Mouse (Mus musculus): ENCODE measurements at regions not wholly inside any gene's neighbourhood (a gene's known extent, or its start where the extent isn't known, plus 50 kb on each side); places are given as distances from the start of the nearest gene placed in this dataset.

DNA sequence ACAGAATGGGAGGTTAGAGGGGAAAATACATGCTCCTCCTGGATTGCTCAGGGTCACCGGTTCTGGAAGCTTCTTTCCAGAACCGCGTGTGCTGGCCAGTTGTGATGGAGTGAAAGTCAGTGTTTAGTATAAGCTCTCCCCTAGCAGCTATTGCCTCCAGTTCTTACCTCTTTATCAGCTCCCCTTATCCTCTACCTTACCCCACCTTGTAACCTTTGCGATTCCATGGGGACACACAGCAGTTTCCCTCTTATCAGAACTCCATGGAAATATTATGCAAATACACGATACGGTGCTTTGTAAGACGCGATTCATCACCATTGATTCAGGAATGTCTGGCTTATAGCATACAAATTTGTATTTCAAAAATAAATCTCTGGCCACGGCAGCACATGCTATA lies 232.9 kb upstream of the Dusp10 start:
- H3K4me3 ChIP-seq: no peak overlapping the region
- no peak for ATAC-seq (replicated peaks)
- H3K4me2 ChIP-seq: no peak overlapping the region
- WGBS: 86% methylated on average over 9 of the region's 9 CpGs
- no peaks in the 10 kb centered on the region for H3K9me3 ChIP-seq
- H3K27ac ChIP-seq: no peak overlapping the region
- H3K36me3 ChIP-seq (replicated peaks): no peaks in the 10 kb centered on the region
- H3K9ac ChIP-seq: no peak overlapping the region
- peaks cover 2% of the 10 kb centered on the region; the same call in 1 of the 2 replicates for H3K4me1 ChIP-seq
- no peaks in the 10 kb centered on the region for H3K27me3 ChIP-seq (replicated peaks)

- no peak overlapping the region for H3K4me3 ChIP-seq
- H3K4me2 ChIP-seq: no peak overlapping the region
- H3K36me3 ChIP-seq (replicated peaks): no peaks in the 10 kb centered on the region
- peak; percentile 48; the same call in 1 of the 2 replicates for ATAC-seq (replicated peaks)
- peaks cover 2% of the 10 kb centered on the region; the same call in 1 of the 2 replicates for H3K4me1 ChIP-seq
- WGBS: 31% methylated on average over 4 of the region's 4 CpGs
- H3K9me3 ChIP-seq: no peaks in the 10 kb centered on the region
- H3K9ac ChIP-seq: no peak overlapping the region
- no peaks in the 10 kb centered on the region for H3K27me3 ChIP-seq (replicated peaks)
- no peak overlapping the region for H3K27ac ChIP-seq
Measured at GRCm38 (mm10) chr1:183780779-183781178, 232.3 kb upstream of the Dusp10 start.

DNA sequence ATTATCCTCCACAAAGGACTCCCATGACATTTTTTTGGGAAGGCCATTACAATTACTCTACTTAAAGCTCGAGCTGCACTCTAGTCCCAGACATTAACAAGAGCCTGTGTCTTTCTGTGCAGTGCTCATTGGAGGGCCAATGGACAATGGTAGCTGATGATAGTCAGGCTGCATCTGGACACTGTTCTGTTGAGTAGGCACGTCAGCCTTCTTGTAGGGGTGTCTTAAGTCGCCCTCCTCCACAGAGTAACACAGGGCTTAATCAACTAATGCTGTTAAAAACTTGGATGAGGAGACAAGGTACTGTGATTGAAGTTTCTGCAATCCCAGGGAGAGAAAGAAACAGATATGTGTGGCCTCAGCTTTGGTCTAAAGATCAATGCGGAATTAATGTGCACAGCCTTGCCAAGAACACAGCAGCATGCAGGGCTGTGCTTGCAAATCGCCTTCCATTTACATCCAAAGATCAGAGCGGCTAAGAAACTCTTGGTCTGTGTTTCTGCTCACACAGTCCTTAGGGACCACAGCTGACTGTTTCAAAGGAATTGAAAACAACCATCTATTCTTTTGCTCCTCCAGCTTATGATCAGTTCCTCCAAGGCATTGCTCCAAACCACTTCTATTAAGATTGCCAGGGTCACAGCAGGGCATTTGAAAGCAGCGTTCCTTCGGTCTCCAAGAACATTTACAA lies 229.5 kb upstream of the Dusp10 start:
- WGBS: 46% methylated on average over 8 of the region's 8 CpGs
- Histone ChIP-seq H3K9me3 (no peaks in the 10 kb centered on the region), H3K9ac (no peak overlapping the region), H3K4me2 (no peak overlapping the region), H3K4me1 (peaks cover 2% of the 10 kb centered on the region; the same call in 1 of the 2 replicates), H3K36me3 (replicated peaks) (no peaks in the 10 kb centered on the region), H3K27ac (no peak overlapping the region), H3K27me3 (replicated peaks) (no peaks in the 10 kb centered on the region), H3K4me3 (no peak overlapping the region)
- ATAC-seq (replicated peaks): peak; percentile 50

DNA sequence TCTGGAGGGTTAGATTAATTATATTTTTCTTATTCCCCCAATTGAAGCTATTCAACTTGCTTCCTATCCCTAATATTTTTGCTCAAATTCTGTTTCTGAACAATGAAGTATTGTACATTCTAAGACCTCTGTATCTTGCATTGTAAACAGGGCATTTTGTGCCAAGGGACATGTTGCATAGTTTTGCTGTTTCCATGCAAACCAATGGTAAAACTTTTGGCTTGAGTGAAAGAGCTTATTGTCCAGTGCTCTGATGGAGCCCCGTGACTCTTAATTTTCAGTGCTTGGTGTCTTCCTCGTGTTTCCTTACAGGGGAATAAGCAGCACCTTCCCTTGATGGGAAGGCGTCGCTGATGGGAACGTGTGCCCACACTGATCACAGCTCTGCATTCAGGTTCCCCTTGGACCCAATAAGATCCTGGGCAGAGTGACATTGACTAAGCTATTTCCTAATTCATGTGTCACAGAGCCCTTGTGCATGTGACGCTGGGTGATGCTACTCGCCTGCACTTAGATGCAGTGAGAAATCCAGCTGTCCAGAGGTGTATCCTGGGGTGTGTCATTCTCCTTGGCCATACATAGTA lies 220.8 kb upstream of the Dusp10 start:
- Histone ChIP-seq H3K27me3 (replicated peaks) (no peaks in the 10 kb centered on the region), H3K4me3 (no peak overlapping the region), H3K9ac (no peak overlapping the region), H3K9me3 (no peaks in the 10 kb centered on the region), H3K4me1 (no peaks in the 10 kb centered on the region), H3K4me2 (no peak overlapping the region), H3K27ac (no peak overlapping the region), H3K36me3 (replicated peaks) (no peaks in the 10 kb centered on the region)
- WGBS: 77% methylated on average over 7 of the region's 7 CpGs
- no peak for ATAC-seq (replicated peaks)

DNA sequence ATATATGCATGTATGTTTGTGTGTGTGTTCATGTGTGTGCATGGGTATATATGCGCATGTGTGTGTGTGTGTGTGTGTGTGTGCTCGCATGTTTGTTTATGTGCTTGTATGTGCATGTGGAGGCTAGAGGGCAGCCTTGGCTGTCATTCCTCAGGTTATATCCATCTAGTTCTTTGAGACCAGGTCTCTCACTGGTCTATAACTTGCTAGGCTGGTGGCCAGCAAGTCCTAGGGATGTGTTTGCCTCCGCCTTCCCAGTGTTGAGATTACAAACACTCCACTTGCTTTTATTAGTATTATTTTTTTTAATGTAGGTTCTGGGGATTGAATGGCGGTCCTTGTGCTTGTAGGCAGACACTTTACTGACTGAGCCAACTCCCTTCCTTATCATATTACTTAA lies 219.8 kb upstream of the Dusp10 start:
- 96% methylated on average over 4 of the region's 4 CpGs for WGBS
- H3K4me1 ChIP-seq: no peaks in the 10 kb centered on the region
- H3K36me3 ChIP-seq (replicated peaks): no peaks in the 10 kb centered on the region
- ATAC-seq (replicated peaks): no peak
- no peak overlapping the region for H3K9ac ChIP-seq
- H3K27me3 ChIP-seq (replicated peaks): no peaks in the 10 kb centered on the region
- no peak overlapping the region for H3K27ac ChIP-seq
- no peak overlapping the region for H3K4me2 ChIP-seq
- H3K9me3 ChIP-seq: no peaks in the 10 kb centered on the region
- no peak overlapping the region for H3K4me3 ChIP-seq

DNA sequence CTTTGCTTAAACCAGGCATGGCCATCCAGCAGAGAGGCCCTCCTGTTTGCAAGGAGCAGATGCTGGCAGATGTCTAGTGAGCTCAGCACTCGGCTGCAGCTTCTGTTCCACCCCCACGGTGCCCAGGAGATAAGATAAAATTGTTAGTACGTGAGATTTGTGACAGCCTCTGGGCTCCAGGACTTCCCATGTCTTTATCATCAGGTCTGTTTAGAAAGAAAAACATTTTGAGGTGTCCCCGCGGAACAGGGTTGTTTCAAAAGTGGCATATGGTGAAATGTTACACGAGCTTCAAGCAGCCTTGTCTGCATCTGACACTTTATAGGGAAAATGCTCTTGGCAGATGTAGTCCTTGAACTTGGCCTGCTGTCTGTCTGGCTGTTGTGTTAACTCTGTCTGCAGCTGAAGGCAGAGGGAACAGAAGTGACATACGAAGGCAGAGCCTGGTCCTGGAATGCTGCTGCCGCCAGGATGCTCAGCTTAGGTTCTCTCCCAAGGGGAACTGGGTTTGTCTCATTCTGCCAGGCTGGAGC lies 219.1 kb upstream of the Dusp10 start:
- no peaks in the 10 kb centered on the region for H3K4me1 ChIP-seq
- no peak overlapping the region for H3K4me3 ChIP-seq
- H3K9me3 ChIP-seq: no peaks in the 10 kb centered on the region
- no peak overlapping the region for H3K27ac ChIP-seq
- H3K27me3 ChIP-seq (replicated peaks): no peaks in the 10 kb centered on the region
- H3K36me3 ChIP-seq (replicated peaks): no peaks in the 10 kb centered on the region
- ATAC-seq (replicated peaks): no peak
- WGBS: 56% methylated on average over 8 of the region's 8 CpGs
- H3K4me2 ChIP-seq: no peak overlapping the region
- no peak overlapping the region for H3K9ac ChIP-seq

- Histone ChIP-seq H3K9me3 (no peaks in the 10 kb centered on the region), H3K36me3 (replicated peaks) (no peaks in the 10 kb centered on the region), H3K4me3 (no peak overlapping the region), H3K27me3 (replicated peaks) (no peaks in the 10 kb centered on the region), H3K27ac (no peak overlapping the region), H3K4me2 (no peak overlapping the region), H3K4me1 (no peaks in the 10 kb centered on the region), H3K9ac (no peak overlapping the region)
- 91% methylated on average over 4 of the region's 4 CpGs for WGBS
- ATAC-seq (replicated peaks): no peak
Measured at GRCm38 (mm10) chr1:183802351-183802750, 210.8 kb upstream of the Dusp10 start.

DNA sequence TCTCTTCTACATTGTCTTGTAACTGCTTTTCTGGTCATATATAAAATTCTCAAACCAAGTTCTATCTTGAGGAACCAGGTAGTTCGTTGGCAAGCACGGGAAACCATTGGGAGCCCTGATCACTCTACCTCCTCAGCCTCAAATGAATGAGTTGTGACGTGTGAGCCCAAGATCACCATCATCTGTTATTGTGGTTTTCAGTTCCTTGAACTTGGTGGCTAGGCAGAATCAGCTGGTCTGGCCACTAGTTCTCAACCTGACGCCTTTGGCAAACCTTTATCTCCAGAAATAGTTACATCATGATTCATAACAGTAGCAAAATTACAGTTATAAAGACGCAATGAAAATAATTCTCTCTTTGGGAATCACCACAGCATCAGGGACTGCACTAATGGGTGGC lies 209.7 kb upstream of the Dusp10 start:
- no peak for ATAC-seq (replicated peaks)
- WGBS: 88% methylated on average over 5 of the region's 5 CpGs
- no peaks in the 10 kb centered on the region for H3K36me3 ChIP-seq (replicated peaks)
- no peak overlapping the region for H3K4me2 ChIP-seq
- H3K4me3 ChIP-seq: no peak overlapping the region
- H3K27ac ChIP-seq: no peak overlapping the region
- no peak overlapping the region for H3K9ac ChIP-seq
- no peaks in the 10 kb centered on the region for H3K27me3 ChIP-seq (replicated peaks)
- H3K4me1 ChIP-seq: no peaks in the 10 kb centered on the region
- no peaks in the 10 kb centered on the region for H3K9me3 ChIP-seq

GRCm38 (mm10) chr1:183803826-183804225 lies 209.3 kb upstream of the Dusp10 start:
- Histone ChIP-seq H3K27ac (no peak overlapping the region), H3K4me2 (no peak overlapping the region), H3K4me3 (no peak overlapping the region), H3K27me3 (replicated peaks) (no peaks in the 10 kb centered on the region), H3K9me3 (no peaks in the 10 kb centered on the region), H3K9ac (no peak overlapping the region), H3K4me1 (no peaks in the 10 kb centered on the region), H3K36me3 (replicated peaks) (no peaks in the 10 kb centered on the region)
- no peak for ATAC-seq (replicated peaks)
- WGBS: 94% methylated on average over 1 of the region's 1 CpGs

DNA sequence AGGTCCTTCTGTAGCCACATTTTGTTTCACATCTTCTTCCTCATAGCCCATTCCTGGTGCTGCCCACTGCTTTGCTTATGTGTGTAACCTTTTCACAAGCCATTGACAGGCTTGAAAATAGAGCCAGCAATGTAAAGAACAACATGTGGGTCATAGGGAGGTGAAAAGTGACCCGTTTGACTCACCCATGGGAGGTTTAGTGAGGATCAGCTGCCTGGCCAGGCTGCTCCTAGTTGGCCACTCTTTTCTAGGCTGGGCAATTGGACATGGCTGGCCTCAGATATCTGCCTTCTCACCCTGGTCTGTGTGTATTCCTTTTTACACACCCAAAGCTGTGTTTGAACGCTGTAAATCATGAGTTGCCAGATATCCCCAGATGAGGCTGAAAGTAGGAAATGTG lies 208.8 kb upstream of the Dusp10 start:
- Histone ChIP-seq H3K9ac (no peak overlapping the region), H3K9me3 (no peaks in the 10 kb centered on the region), H3K27me3 (replicated peaks) (no peaks in the 10 kb centered on the region), H3K36me3 (replicated peaks) (no peaks in the 10 kb centered on the region), H3K4me3 (no peak overlapping the region), H3K27ac (no peak overlapping the region), H3K4me2 (no peak overlapping the region), H3K4me1 (no peaks in the 10 kb centered on the region)
- ATAC-seq (replicated peaks): no peak
- WGBS: 88% methylated on average over 2 of the region's 2 CpGs

DNA sequence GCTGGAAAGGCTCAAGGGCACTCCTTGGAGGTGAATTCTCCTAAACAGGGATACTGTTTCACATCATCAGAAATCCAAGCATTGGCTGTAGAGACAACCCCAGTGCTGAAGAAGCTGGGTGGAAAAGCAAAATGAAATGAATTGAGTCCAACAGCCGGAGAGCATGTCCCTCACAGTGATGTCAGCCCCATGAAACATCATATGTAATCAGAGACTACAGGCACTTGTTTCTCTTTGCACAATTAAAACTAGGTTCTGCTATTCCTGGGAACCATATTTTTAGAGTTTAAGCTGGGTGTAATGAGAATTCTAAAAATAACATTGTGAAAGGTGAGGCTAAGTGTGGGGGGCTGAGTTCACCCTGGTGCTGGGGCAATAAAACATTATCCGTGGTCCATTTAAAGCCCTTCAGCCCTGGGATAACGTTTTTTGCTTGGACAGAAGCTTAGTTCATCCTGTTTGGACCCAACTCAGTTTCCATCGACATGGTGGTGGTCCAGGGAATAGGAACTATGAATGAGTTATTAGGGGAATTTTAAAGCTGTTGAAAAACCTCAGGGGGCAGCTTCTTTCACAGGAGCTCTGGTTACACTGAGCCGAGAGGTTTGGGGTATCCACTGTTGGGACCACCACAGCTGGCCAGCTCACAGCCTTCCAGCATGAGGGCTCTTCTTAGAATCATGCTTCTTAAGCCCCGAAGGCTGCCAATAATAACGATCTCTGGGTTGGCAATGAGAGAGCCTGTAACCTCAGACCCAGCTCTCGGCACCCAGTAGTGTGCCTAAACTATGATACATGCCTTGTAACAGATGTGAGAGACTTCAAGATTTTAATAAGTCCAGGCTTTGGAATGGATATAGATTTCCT lies 206.0 kb upstream of the Dusp10 start:
- H3K4me2 ChIP-seq: no peak overlapping the region
- ATAC-seq (replicated peaks): no peak
- no peak overlapping the region for H3K4me3 ChIP-seq
- no peaks in the 10 kb centered on the region for H3K36me3 ChIP-seq (replicated peaks)
- H3K9ac ChIP-seq: no peak overlapping the region
- no peak overlapping the region for H3K27ac ChIP-seq
- H3K9me3 ChIP-seq: no peaks in the 10 kb centered on the region
- H3K4me1 ChIP-seq: no peaks in the 10 kb centered on the region
- WGBS: 81% methylated on average over 8 of the region's 8 CpGs
- H3K27me3 ChIP-seq (replicated peaks): no peaks in the 10 kb centered on the region

DNA sequence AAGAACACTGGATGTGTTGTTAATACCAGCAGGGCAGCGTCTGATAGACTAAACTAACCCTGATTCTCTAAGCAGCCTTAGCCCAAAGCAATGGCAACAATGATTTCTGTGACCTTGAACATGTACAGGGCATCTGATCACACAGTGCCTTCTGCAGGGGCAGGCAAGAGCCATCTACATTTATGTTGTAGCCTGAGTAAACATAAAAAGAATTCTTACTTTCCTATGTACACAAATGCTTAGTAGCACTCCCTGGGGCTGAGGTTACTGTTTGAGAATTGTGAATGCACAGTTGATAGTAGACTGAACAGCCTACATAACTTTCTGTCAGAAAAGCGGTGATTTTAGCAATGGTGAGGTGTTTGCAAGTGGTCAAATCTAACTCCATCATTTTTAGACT lies 204.9 kb upstream of the Dusp10 start:
- WGBS: 91% methylated on average over 2 of the region's 2 CpGs
- Histone ChIP-seq H3K4me3 (no peak overlapping the region), H3K27me3 (replicated peaks) (no peaks in the 10 kb centered on the region), H3K27ac (no peak overlapping the region), H3K4me1 (no peaks in the 10 kb centered on the region), H3K9me3 (no peaks in the 10 kb centered on the region), H3K9ac (no peak overlapping the region), H3K4me2 (no peak overlapping the region), H3K36me3 (replicated peaks) (no peaks in the 10 kb centered on the region)
- ATAC-seq (replicated peaks): no peak
